ENCODE assay signal across 19 mouse cellular contexts in the genomic region with DNA sequence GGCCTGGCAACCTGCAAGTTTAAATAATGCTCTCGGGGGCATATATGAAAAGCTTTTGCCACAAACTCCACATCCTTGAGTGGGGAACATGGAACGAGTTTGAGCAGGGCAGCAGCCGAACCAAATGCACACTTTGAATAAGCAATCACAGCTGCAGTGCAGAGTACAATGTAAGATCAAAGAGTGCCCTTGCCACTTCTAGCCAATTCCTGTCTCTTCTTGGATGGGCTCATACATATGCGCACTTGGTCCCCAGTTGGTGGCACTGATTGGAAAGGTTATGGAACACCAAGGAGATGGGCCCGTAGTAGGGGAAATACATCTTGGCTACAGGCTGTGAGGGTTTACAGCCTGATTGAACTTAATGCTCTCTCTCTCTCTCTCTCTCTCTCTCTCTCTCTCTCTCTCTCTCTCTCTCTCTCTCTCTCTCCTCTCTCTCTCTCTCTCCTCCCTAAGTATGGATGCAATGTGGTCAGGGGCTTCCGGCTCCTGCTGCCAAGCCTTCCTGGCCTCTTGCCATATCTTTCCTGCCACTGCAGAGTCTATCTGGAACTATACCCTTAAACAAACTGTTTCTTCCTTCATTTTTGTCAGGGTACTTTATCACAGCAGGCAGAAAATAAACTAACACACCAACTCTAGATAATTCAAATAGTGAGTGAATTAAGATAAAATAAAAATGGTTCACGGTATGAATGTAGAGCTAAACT.
DNase-seq lines count a peak whose midpoint lies in the region; ATAC-seq and TF ChIP-seq lines count a peak whose summit lies in the region.
"Had no signal": no experiment of that assay in that cellular context is flagged by ENCODE, and none has a peak within 500 bp of the region (broad histone marks: within the 10 kb centered on the region; RNA-seq: fewer than 3 reads in every experiment).

No protein-coding gene starts in this region.

- no peak overlapping the region for H3K27ac ChIP-seq in kidney, postnatal 0 days
- H3K27ac ChIP-seq in MEL (ENCODE audit: control insufficient read depth, low read depth, low read length), result no peak overlapping the region
- H3K27ac ChIP-seq in limb, embryonic 10.5 days, result no peak overlapping the region
- H3K27ac ChIP-seq: gastrocnemius, adult 2 months; hindbrain, postnatal 0 days; limb, embryonic 15.5 days; midbrain, embryonic 13.5 days; neural tube, embryonic 15.5 days had no signal

- H3K36me3 ChIP-seq in kidney, postnatal 0 days (ENCODE audit: insufficient read depth, low read length), result no peaks in the 10 kb centered on the region
- no peaks in the 10 kb centered on the region for H3K36me3 ChIP-seq in MEL (ENCODE audit: control insufficient read depth in 1 of 2, insufficient read depth in 2 of 2, low read length in 2 of 2)
- H3K36me3 ChIP-seq in limb, embryonic 10.5 days, result no peaks in the 10 kb centered on the region
- H3K36me3 ChIP-seq: limb, embryonic 15.5 days; midbrain, embryonic 13.5 days; neural tube, embryonic 15.5 days had no signal

- no peaks in the 10 kb centered on the region for H3K79me2 ChIP-seq in MEL (ENCODE audit: control insufficient read depth, insufficient read depth, low read length, poor library complexity)

- peak; percentile 3 for DNase-seq in kidney, postnatal 0 days (ENCODE audit: low spot score)
- no peak for DNase-seq in kidney, adult 11 months
- peak; percentile 58 for DNase-seq in 416B (ENCODE audit: low read depth)
- peak; percentile 22 for DNase-seq in MEL (ENCODE audit: low read depth, low spot score)
- DNase-seq in lung, postnatal 10 days, result peak; percentile 53
- no peak for DNase-seq in c-Kit-positive CD71-positive TER-119-positive erythroid progenitor cells, embryonic 14.5 days (ENCODE audit: low spot score)
- DNase-seq in limb, embryonic 10.5 days (ENCODE audit: low spot score), result no peak
- DNase-seq: adrenal gland, postnatal 14 days; cerebellum, adult 9-11 months; forebrain, postnatal 0 days; gastrocnemius, adult 2 months; liver, postnatal 0 days; thymus, postnatal 25 days had no signal

- ATAC-seq in kidney, postnatal 0 days (replicated peaks; ENCODE audit: low FRiP score, low read depth), result no peak
- ATAC-seq: CD4-positive, CD25-positive, alpha-beta regulatory T cell, adult 4 months; forebrain, postnatal 0 days; hindbrain, postnatal 0 days; liver, postnatal 0 days; midbrain, embryonic 13.5 days had no signal

- TF ChIP-seq POLR2A in MEL (IDR thresholded peaks at IDR 0.05; ENCODE audit: control insufficient read depth in 1 of 2, insufficient read depth in 1 of 2, low read depth in 1 of 2, low read length in 2 of 2, poor library complexity in 1 of 2), result no peak

- no peaks in the 10 kb centered on the region for H3K9me3 ChIP-seq in kidney, postnatal 0 days (replicated peaks; ENCODE audit: low read length)
- no peaks in the 10 kb centered on the region for H3K9me3 ChIP-seq in MEL (replicated peaks; ENCODE audit: insufficient read depth, low read length)
- no peaks in the 10 kb centered on the region for H3K9me3 ChIP-seq in limb, embryonic 10.5 days (replicated peaks)
- H3K9me3 ChIP-seq: limb, embryonic 15.5 days; midbrain, embryonic 13.5 days; neural tube, embryonic 15.5 days had no signal

- no peaks in the 10 kb centered on the region for H3K27me3 ChIP-seq in kidney, postnatal 0 days (ENCODE audit: insufficient read depth, low read length)
- H3K27me3 ChIP-seq in MEL (ENCODE audit: control insufficient read depth in 1 of 2, insufficient read depth in 2 of 2, low read length in 2 of 2), result no peaks in the 10 kb centered on the region; a peak in 1 of 4 replicates
- H3K27me3 ChIP-seq in limb, embryonic 10.5 days (ENCODE audit: low read depth, poor library complexity, severe bottlenecking), result no peaks in the 10 kb centered on the region
- H3K27me3 ChIP-seq: midbrain, embryonic 13.5 days; neural tube, embryonic 15.5 days had no signal

- peak in 1 of 2 experiments; percentile 27; a peak in 1 of 4 replicates for TF ChIP-seq EP300 in MEL (IDR thresholded peaks at IDR 0.05; ENCODE audit: low read depth in 1 of 2, low read length in 2 of 2)

- 69% methylated on average over 7 of the region's 7 CpGs for WGBS in kidney, postnatal 0 days
- 85% methylated on average over 7 of the region's 7 CpGs for whole genome bisulfite sequencing in limb, embryonic 10.5 days

- no peaks in the 10 kb centered on the region for H3K4me1 ChIP-seq in kidney, postnatal 0 days (replicated peaks; ENCODE audit: insufficient read depth, low read length)
- no peaks in the 10 kb centered on the region; a peak in 1 of 4 replicates for H3K4me1 ChIP-seq in MEL (ENCODE audit: control insufficient read depth in 1 of 2, insufficient read depth in 2 of 2, low read length in 2 of 2)
- H3K4me1 ChIP-seq in limb, embryonic 10.5 days, result no peaks in the 10 kb centered on the region
- H3K4me1 ChIP-seq: limb, embryonic 15.5 days; midbrain, embryonic 13.5 days; neural tube, embryonic 15.5 days had no signal

- H3K4me3 ChIP-seq in kidney, postnatal 0 days (replicated peaks; ENCODE audit: low read depth, low read length), result no peak overlapping the region
- no peak overlapping the region for H3K4me3 ChIP-seq in MEL (ENCODE audit: control insufficient read depth in 1 of 2, insufficient read depth in 1 of 2, low read depth in 2 of 2, low read length in 2 of 2)
- H3K4me3 ChIP-seq in limb, embryonic 10.5 days, result no peak overlapping the region
- H3K4me3 ChIP-seq: gastrocnemius, adult 2 months; limb, embryonic 15.5 days; midbrain, embryonic 13.5 days; myocyte; neural tube, embryonic 15.5 days had no signal

- no peak for TF ChIP-seq RAD21 in MEL (IDR thresholded peaks at IDR 0.05; ENCODE audit: low read depth, low read length)

- no peak overlapping the region for H3K9ac ChIP-seq in kidney, postnatal 0 days (ENCODE audit: low read depth, low read length)
- no peak overlapping the region for H3K9ac ChIP-seq in MEL (ENCODE audit: control insufficient read depth, low read depth, low read length, poor library complexity, severe bottlenecking)
- H3K9ac ChIP-seq: forebrain, postnatal 0 days; limb, embryonic 15.5 days; liver, postnatal 0 days; midbrain, embryonic 13.5 days; neural tube, embryonic 15.5 days had no signal

- TF ChIP-seq CTCF in kidney, postnatal 0 days (IDR thresholded peaks at IDR 0.05; ENCODE audit: low read depth), result no peak
- no peak for TF ChIP-seq CTCF in MEL (IDR thresholded peaks at IDR 0.05 in 2 of 3, conservative IDR thresholded peaks at IDR 0.05 in 1 of 3; ENCODE audit: control insufficient read depth in 1 of 3, insufficient read depth in 1 of 3, low read depth in 2 of 3, low read length in 3 of 3, poor library complexity in 1 of 3, severe bottlenecking in 1 of 3)

- no peak overlapping the region for H3K4me2 ChIP-seq in kidney, postnatal 0 days (ENCODE audit: low read length)
- H3K4me2 ChIP-seq: limb, embryonic 15.5 days; midbrain, embryonic 13.5 days; neural tube, embryonic 15.5 days had no signal

TF ChIP-seq in MEL, 35 proteins besides CTCF, POLR2A, EP300 and RAD21:
- TF ChIP-seq ETS1 (IDR thresholded peaks at IDR 0.05; ENCODE audit: low read depth, low read length) (0 out of 2 replicates have a peak, but pooled peaks have one; percentile 11), JUND (IDR thresholded peaks at IDR 0.05; ENCODE audit: low read depth, low read length) (no peak)
TF ChIP-seq in MEL: peak in this region for 1.

Comparison
In these comparisons a context has a peak if more than half of its experiments do, and no peak if none do; other contexts are left out.
1. DNase-seq: peak in kidney, postnatal 0 days (single experiment), 416B (single experiment), MEL (single experiment) and lung, postnatal 10 days (single experiment); none in kidney, adult 11 months (single experiment), c-Kit-positive CD71-positive TER-119-positive erythroid progenitor cells, embryonic 14.5 days (single experiment) and limb, embryonic 10.5 days (single experiment).